Mouse (Mus musculus): ENCODE measurements around the gene Gpa33.

- TF ChIP-seq CTCF (IDR thresholded peaks at IDR 0.05; ENCODE audit: borderline replicate concordance, control insufficient read depth, extremely low read depth, insufficient read depth, low read length, poor library complexity) (no peak), POLR2A (IDR thresholded peaks at IDR 0.05; ENCODE audit: control insufficient read depth, extremely low read depth, insufficient read depth, low read length, poor library complexity) (no peak)
Observed at GRCm38 (mm10) chr1:166139620-166140184, 9.7 kb downstream of the Gpa33 start.
